Mouse (Mus musculus) kidney, postnatal 0 days (tissue): ENCODE results near the gene Ddx52. TPM values are rescaled to one million over a fixed set of nuclear protein-coding genes. Genes with fewer than 3 reads are reported as not detected.

Experiments
- ATAC-seq: fragments of 200-750 bp; cut with Nextera tagmentation; replicated peaks from 2 replicates; pipeline ENCODE4 v1.8.0; 2017; ENCODE audit warnings: low read depth, moderate number of reproducible peaks, moderate TSS enrichment, moderate library complexity; ENCODE audit not compliant: low FRiP score
- DNase-seq: peaks from one replicate; pipeline ENCODE4 v3.0.0-alpha.2; 2016; ENCODE audit warnings: low spot score
- H3K27ac ChIP-seq: fragments of 300-500 bp; sonication (generic); 2 replicates; pipeline ENCODE4 v1.5.1; 2014; ENCODE audit warnings: mild to moderate bottlenecking
- H3K27me3 ChIP-seq: fragments of 300-500 bp; sonication (generic); 2 replicates; pipeline ENCODE4 v1.6.1; 2014; ENCODE audit warnings: low read length, mixed read lengths; ENCODE audit not compliant: insufficient read depth
- H3K36me3 ChIP-seq: fragments of 300-500 bp; sonication (generic); 2 replicates; pipeline ENCODE4 v1.6.1; 2014; ENCODE audit warnings: low read length, mixed read lengths; ENCODE audit not compliant: insufficient read depth
- H3K4me1 ChIP-seq: fragments of 300-500 bp; sonication (generic); replicated peaks from 2 replicates; pipeline ENCODE4 v1.6.1; 2014; ENCODE audit warnings: antibody characterized with exemption, low read length, mixed read lengths; ENCODE audit not compliant: insufficient read depth
- H3K4me2 ChIP-seq: fragments of 300-500 bp; sonication (generic); 2 replicates; pipeline ENCODE4 v1.6.1; 2014; ENCODE audit warnings: mild to moderate bottlenecking, low read length, moderate library complexity, mixed read lengths
- H3K4me3 ChIP-seq: fragments of 300-500 bp; sonication (generic); replicated peaks from 2 replicates; pipeline ENCODE4 v1.5.1; 2014; ENCODE audit warnings: low read depth, low read length
- H3K9ac ChIP-seq: fragments of 300-500 bp; sonication (generic); 2 replicates; pipeline ENCODE4 v1.6.1; 2014; ENCODE audit warnings: low read depth, low read length
- H3K9me3 ChIP-seq: fragments of 300-500 bp; sonication (generic); replicated peaks from 2 replicates; pipeline ENCODE4 v1.6.1; 2016; ENCODE audit warnings: low read length, inconsistent platforms, mixed read lengths
- CTCF ChIP-seq: IDR thresholded peaks from 2 replicates; pipeline ENCODE4 v1.5.1; 2016; ENCODE audit warnings: antibody characterized with exemption, low read depth, mild to moderate bottlenecking, moderate library complexity
- WGBS: fragments of 180-500 bp; shearing (Covaris S2); extraction: QIAGEN DNeasy Blood & Tissue Kit; methylation state at CpG from one replicate; pipeline ENCODE4 v1.1.7; 2014; 5-methylcytosine and 5-hydroxymethylcytosine counted together
- polyA plus RNA-seq: library from polyadenylated mRNA; unstranded; fragments of >200 nt; fragmentation: Nextera tagmentation; extraction: Ambion mirVana; gene quantifications from 2 replicates; pipeline ENCODE4 v1.2.1, GENCODE M21; 2015

The Ddx52 gene
- polyA plus RNA-seq, 1 experiment from 2014 or later, result 32.5 TPM

- DNase-seq, result no peak
- 95% methylated on average over 3 of the region's 3 CpGs for WGBS
These were observed 57.1 kb downstream of the Ddx52 start for GRCm38 (mm10) chr11:83998993-83999392.

GRCm38 (mm10) chr11:83999411-83999915, 57.6 kb downstream of the Ddx52 start:
- no peaks in the 10 kb centered on the region for H3K4me1 ChIP-seq
- no peaks in the 10 kb centered on the region for H3K9me3 ChIP-seq
- peaks cover 36% of the 10 kb centered on the region for H3K36me3 ChIP-seq
- no peak for DNase-seq
- no peak overlapping the region for H3K27ac ChIP-seq
- no peaks in the 10 kb centered on the region for H3K27me3 ChIP-seq
- no peak for ATAC-seq
- no peak for TF ChIP-seq CTCF
- H3K4me3 ChIP-seq, result no peak overlapping the region
- H3K9ac ChIP-seq, result no peak overlapping the region
- 81% methylated on average over 4 of the region's 4 CpGs for WGBS
- no peak overlapping the region for H3K4me2 ChIP-seq

More at GRCm38 (mm10) chr11:83998993-83999392, 57.1 kb downstream of the Ddx52 start:
- H3K9ac ChIP-seq, result no peak overlapping the region
- H3K4me1 ChIP-seq, result no peaks in the 10 kb centered on the region
- no peaks in the 10 kb centered on the region for H3K9me3 ChIP-seq
- H3K4me3 ChIP-seq, result no peak overlapping the region
- no peak overlapping the region for H3K27ac ChIP-seq
- H3K27me3 ChIP-seq, result no peaks in the 10 kb centered on the region
- no peak overlapping the region for H3K4me2 ChIP-seq
- no peak for TF ChIP-seq CTCF
- ATAC-seq, result no peak
- H3K36me3 ChIP-seq, result peaks cover 40% of the 10 kb centered on the region

GRCm38 (mm10) chr11:84001257-84001656, 59.4 kb downstream of the Ddx52 start:
- H3K9ac ChIP-seq, result no peak overlapping the region
- H3K9me3 ChIP-seq, result no peaks in the 10 kb centered on the region
- no peaks in the 10 kb centered on the region for H3K4me1 ChIP-seq
- H3K27ac ChIP-seq, result no peak overlapping the region
- peak; percentile 41 for TF ChIP-seq CTCF
- no peaks in the 10 kb centered on the region for H3K27me3 ChIP-seq
- no peak overlapping the region for H3K4me2 ChIP-seq
- DNase-seq, result peak; percentile 21
- peaks cover 29% of the 10 kb centered on the region for H3K36me3 ChIP-seq
- 91% methylated on average over 3 of the region's 3 CpGs for WGBS
- no peak for ATAC-seq
- no peak overlapping the region for H3K4me3 ChIP-seq

GRCm38 (mm10) chr11:84003986-84004385, 62.1 kb downstream of the Ddx52 start:
- ATAC-seq (no peak), DNase-seq (no peak)
- H3K36me3 ChIP-seq, result peaks cover 27% of the 10 kb centered on the region
- H3K4me2 ChIP-seq, result no peak overlapping the region
- H3K27ac ChIP-seq, result no peak overlapping the region
- no peaks in the 10 kb centered on the region for H3K27me3 ChIP-seq
- H3K9me3 ChIP-seq, result no peaks in the 10 kb centered on the region
- H3K4me1 ChIP-seq, result no peaks in the 10 kb centered on the region
- WGBS, result 87% methylated on average over 6 of the region's 6 CpGs
- H3K9ac ChIP-seq, result no peak overlapping the region
- H3K4me3 ChIP-seq, result no peak overlapping the region
- TF ChIP-seq CTCF, result no peak

- no peak overlapping the region for H3K27ac ChIP-seq
- ATAC-seq (no peak), DNase-seq (no peak)
- H3K27me3 ChIP-seq, result no peaks in the 10 kb centered on the region
- 81% methylated on average over 9 of the region's 9 CpGs for WGBS
- no peaks in the 10 kb centered on the region for H3K4me1 ChIP-seq
- H3K9ac ChIP-seq, result no peak overlapping the region
- peak; percentile 13; the same call in 1 of the 2 replicates for TF ChIP-seq CTCF
- H3K36me3 ChIP-seq, result peaks cover 29% of the 10 kb centered on the region
- no peak overlapping the region for H3K4me3 ChIP-seq
- no peak overlapping the region for H3K4me2 ChIP-seq
- H3K9me3 ChIP-seq, result no peaks in the 10 kb centered on the region
These were observed 67.1 kb downstream of the Ddx52 start for GRCm38 (mm10) chr11:84009001-84009400.

- DNase-seq (no peak), ATAC-seq (no peak)
- H3K9me3 ChIP-seq, result no peaks in the 10 kb centered on the region
- no peak for TF ChIP-seq CTCF
- H3K27me3 ChIP-seq, result no peaks in the 10 kb centered on the region
- WGBS, result 89% methylated on average over 9 of the region's 9 CpGs
- H3K36me3 ChIP-seq, result peaks cover 29% of the 10 kb centered on the region
- H3K27ac ChIP-seq, result no peak overlapping the region
- H3K4me2 ChIP-seq, result no peak overlapping the region
- no peak overlapping the region for H3K9ac ChIP-seq
- no peak overlapping the region for H3K4me3 ChIP-seq
- H3K4me1 ChIP-seq, result no peaks in the 10 kb centered on the region
These were observed 68.5 kb downstream of the Ddx52 start for GRCm38 (mm10) chr11:84010411-84010810.

- H3K4me1 ChIP-seq, result no peaks in the 10 kb centered on the region
- no peaks in the 10 kb centered on the region for H3K9me3 ChIP-seq
- H3K9ac ChIP-seq, result no peak overlapping the region
- no peak overlapping the region for H3K4me2 ChIP-seq
- no peak overlapping the region for H3K4me3 ChIP-seq
- DNase-seq (no peak), ATAC-seq (no peak)
- WGBS, result 34% methylated on average over 12 of the region's 12 CpGs
- peaks cover 26% of the 10 kb centered on the region for H3K36me3 ChIP-seq
- no peak overlapping the region for H3K27ac ChIP-seq
- H3K27me3 ChIP-seq, result no peaks in the 10 kb centered on the region
- TF ChIP-seq CTCF, result no peak
These were observed 69.2 kb downstream of the Ddx52 start for GRCm38 (mm10) chr11:84011050-84011449.
